Mouse (Mus musculus): ENCODE measurements around the gene Grxcr1.

DNA sequence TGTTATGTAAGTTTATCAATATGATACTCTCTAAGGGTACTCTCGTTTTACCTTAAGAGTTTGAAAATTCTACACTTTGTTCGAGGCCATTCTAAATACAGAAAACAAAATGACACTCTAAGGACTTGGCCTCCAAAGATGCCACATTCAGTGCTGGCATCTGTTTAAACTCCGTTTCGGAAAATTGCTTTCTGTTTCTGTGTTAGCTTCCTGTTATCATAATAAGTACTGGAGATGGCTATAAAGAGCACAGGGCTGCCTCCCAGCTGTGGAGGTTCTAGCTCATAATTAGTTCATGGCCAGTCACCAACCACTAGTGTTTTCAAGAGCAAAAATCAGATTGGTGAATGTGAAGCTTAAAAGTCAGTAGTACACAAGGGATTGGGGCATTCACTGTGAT lies 4.2 kb upstream of the Grxcr1 start:
- TF ChIP-seq CTCF (conservative IDR thresholded peaks at IDR 0.05; ENCODE audit: insufficient read depth, insufficient read length, low read depth, low read length): no peak
- TF ChIP-seq POLR2A (IDR thresholded peaks at IDR 0.05; ENCODE audit: low read depth, low read length): no peak

Data from kidney, adult 2 months (tissue).